ENCODE assay signal across 15 mouse cellular contexts in the genomic region with DNA sequence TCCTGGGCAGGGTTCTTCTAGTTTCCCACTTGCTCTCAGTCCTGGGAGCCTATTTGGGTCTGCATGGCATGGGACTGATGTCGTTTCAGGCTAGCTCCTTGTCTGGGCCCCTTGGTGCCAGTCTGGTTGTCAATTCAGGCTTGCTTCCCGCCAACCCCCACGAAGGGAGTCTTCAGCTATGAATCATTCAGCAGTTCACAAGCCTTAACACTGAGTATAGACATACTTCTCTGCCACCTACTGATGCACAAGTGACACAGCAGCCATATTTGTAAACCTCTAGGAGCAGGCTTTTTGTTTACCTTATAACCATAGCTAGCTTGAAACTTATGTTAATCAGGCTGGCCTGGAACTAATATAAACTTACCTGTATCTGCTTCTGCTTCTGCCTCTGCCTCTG. TPM values are rescaled to one million over a fixed set of nuclear protein-coding genes. Genes with fewer than 3 reads are reported as not detected.
DNase-seq lines count a peak whose midpoint lies in the region; ATAC-seq and TF ChIP-seq lines count a peak whose summit lies in the region.
"Had no signal": no experiment of that assay in that cellular context is flagged by ENCODE, and none has a peak within 500 bp of the region (broad histone marks: within the 10 kb centered on the region; RNA-seq: fewer than 3 reads in every experiment).

No protein-coding gene starts in this region.

- no peak for TF ChIP-seq POLR2A in heart, adult 2 months (IDR thresholded peaks at IDR 0.05; ENCODE audit: insufficient read depth, low read depth, low read length)
- no peak for TF ChIP-seq POLR2A in lung, adult 2 months (IDR thresholded peaks at IDR 0.05; ENCODE audit: borderline replicate concordance, extremely low read depth, low read depth, low read length)
- TF ChIP-seq POLR2A in CH12.LX (IDR thresholded peaks at IDR 0.05; ENCODE audit: low read depth, low read length) = no peak
- no peak for TF ChIP-seq POLR2A in brain, embryonic 14.5 days (IDR thresholded peaks at IDR 0.05; ENCODE audit: borderline replicate concordance, extremely low read depth, insufficient read depth, insufficient read length, poor library complexity, severe bottlenecking)

- H3K4me1 ChIP-seq in heart, adult 2 months (ENCODE audit: control insufficient read depth, insufficient read depth, low read length) = no peaks in the 10 kb centered on the region
- H3K4me1 ChIP-seq in lung, embryonic 14.5 days (ENCODE audit: insufficient read depth) = no peaks in the 10 kb centered on the region
- no peaks in the 10 kb centered on the region for H3K4me1 ChIP-seq in lung, adult 2 months (ENCODE audit: control insufficient read depth, insufficient read depth, low read length)
- peaks cover 0 to 7% of the 10 kb centered on the region in 2 experiments; a peak in 2 of 4 replicates for H3K4me1 ChIP-seq in CH12.LX (ENCODE audit: control insufficient read depth in 1 of 2, insufficient read depth in 2 of 2)
- H3K4me1 ChIP-seq: neural tube, embryonic 13.5 days had no signal

- H3K27ac ChIP-seq in heart, adult 2 months = no peak overlapping the region
- no peak overlapping the region for H3K27ac ChIP-seq in lung, embryonic 14.5 days (ENCODE audit: low read depth)
- H3K27ac ChIP-seq in CH12.LX (ENCODE audit: insufficient read depth, low read depth) = no peak overlapping the region
- H3K27ac ChIP-seq: liver, embryonic 15.5 days; neural tube, embryonic 13.5 days had no signal

- H3K4me2 ChIP-seq in lung, embryonic 14.5 days = no peak overlapping the region
- no peak overlapping the region for H3K4me2 ChIP-seq in CH12.LX (ENCODE audit: insufficient read depth, low read depth, poor library complexity, severe bottlenecking)
- H3K4me2 ChIP-seq: liver, embryonic 15.5 days; neural tube, embryonic 13.5 days had no signal

- dilution Hi-C loops in CH12.LX (cut with MboI; ENCODE audit: extremely low pct_ligation_motif_present, extremely low pct_unique_long_range_greater_than_20kb, low sequenced_read_pairs) = no loop called here

- no peak overlapping the region for H3K4me3 ChIP-seq in heart, adult 2 months
- no peak overlapping the region for H3K4me3 ChIP-seq in lung, embryonic 14.5 days (ENCODE audit: low read depth, low read length)
- H3K4me3 ChIP-seq in lung, adult 2 months (replicated peaks; ENCODE audit: extremely low read depth, low read depth, low read length) = no peak overlapping the region
- H3K4me3 ChIP-seq in CH12.LX (replicated peaks in 1 of 3; ENCODE audit: low read depth in 2 of 3, low read length in 2 of 3, poor library complexity in 1 of 3) = no peak overlapping the region
- H3K4me3 ChIP-seq: liver, embryonic 15.5 days; neural tube, embryonic 13.5 days had no signal

- no peaks in the 10 kb centered on the region for H3K36me3 ChIP-seq in heart, adult 2 months (ENCODE audit: control insufficient read depth, insufficient read depth, low read length)
- H3K36me3 ChIP-seq in lung, embryonic 14.5 days (ENCODE audit: insufficient read depth) = no peaks in the 10 kb centered on the region
- H3K36me3 ChIP-seq in CH12.LX (replicated peaks in 1 of 2; ENCODE audit: control insufficient read depth in 1 of 2, insufficient read depth in 1 of 2, low read length in 1 of 2) = no peaks in the 10 kb centered on the region
- H3K36me3 ChIP-seq: liver, embryonic 15.5 days; neural tube, embryonic 13.5 days had no signal

- peak; percentile 22 for TF ChIP-seq CTCF in heart, adult 2 months (IDR thresholded peaks at IDR 0.05)
- TF ChIP-seq CTCF in lung, embryonic 14.5 days (IDR thresholded peaks at IDR 0.05; ENCODE audit: low read depth) = peak; percentile 8; the same call in 1 of the 2 replicates
- TF ChIP-seq CTCF in lung, adult 2 months (IDR thresholded peaks at IDR 0.05; ENCODE audit: insufficient read depth, low read length) = no peak
- peak in 1 of 2 experiments; percentile 47; a peak in 2 of 4 replicates for TF ChIP-seq CTCF in CH12.LX (conservative IDR thresholded peaks at IDR 0.05 in 1 of 2, IDR thresholded peaks at IDR 0.05 in 1 of 2; ENCODE audit: low read depth in 2 of 2, low read length in 2 of 2)
- no peak for TF ChIP-seq CTCF in brain, embryonic 14.5 days (IDR thresholded peaks at IDR 0.05; ENCODE audit: borderline replicate concordance, extremely low read depth, insufficient read depth, insufficient read length)

- TF ChIP-seq RAD21 in CH12.LX (IDR thresholded peaks at IDR 0.05; ENCODE audit: low read depth, low read length) = peak; percentile 37

- DNase-seq in heart, adult 2 months = no peak
- no peak for DNase-seq in heart, postnatal 25 days (ENCODE audit: low spot score)
- no peak for DNase-seq in lung, embryonic 14.5 days
- no peak for DNase-seq in lung, adult 2 months
- DNase-seq in CH12.LX (ENCODE audit: extremely low read depth) = peak; percentile 20
- peak; percentile 41 for DNase-seq in brain, embryonic 14.5 days (ENCODE audit: low read depth)
- DNase-seq in urinary bladder, adult 18-20 months (ENCODE audit: low spot score in 2 of 2) = no peak
- DNase-seq in cerebellum, adult 9-10 months = no peak
- DNase-seq: adrenal gland, postnatal 14 days; cerebellum, adult 11-12 months; heart, postnatal 36 days; lung, postnatal 4 days had no signal

- H3K79me2 ChIP-seq in heart, adult 2 months (replicated peaks; ENCODE audit: control insufficient read depth, insufficient read depth, low read length) = no peaks in the 10 kb centered on the region
- no peaks in the 10 kb centered on the region for H3K79me2 ChIP-seq in CH12.LX (replicated peaks; ENCODE audit: control insufficient read depth, extremely low read depth, insufficient read depth, poor library complexity, severe bottlenecking)

- in situ Hi-C loops in CH12.LX (cut with MboI; ENCODE audit: low pct_ligation_motif_present, low pct_unique_long_range_greater_than_20kb, low sequenced_read_pairs) = no loop called here

- no peak for TF ChIP-seq EP300 in heart, adult 2 months (IDR thresholded peaks at IDR 0.05; ENCODE audit: insufficient read depth, low read depth, low read length)
- no peak for TF ChIP-seq EP300 in CH12.LX (IDR thresholded peaks at IDR 0.05; ENCODE audit: low read length)

- H3K9ac ChIP-seq in heart, adult 2 months (ENCODE audit: low read depth, low read length) = no peak overlapping the region
- no peak overlapping the region for H3K9ac ChIP-seq in lung, embryonic 14.5 days
- H3K9ac ChIP-seq in CH12.LX (ENCODE audit: insufficient read depth, low read depth) = no peak overlapping the region
- H3K9ac ChIP-seq: liver, embryonic 15.5 days; neural tube, embryonic 13.5 days had no signal

- no peaks in the 10 kb centered on the region for H3K27me3 ChIP-seq in heart, adult 2 months (ENCODE audit: control insufficient read depth, insufficient read depth, low read length)
- H3K27me3 ChIP-seq in lung, embryonic 14.5 days (ENCODE audit: insufficient read depth, low read length) = no peaks in the 10 kb centered on the region
- H3K27me3 ChIP-seq in CH12.LX (replicated peaks) = no peaks in the 10 kb centered on the region
- H3K27me3 ChIP-seq: liver, embryonic 15.5 days; neural tube, embryonic 13.5 days had no signal

- ATAC-seq in lung, embryonic 14.5 days (ENCODE audit: insufficient read depth) = no peak
- ATAC-seq: midbrain, embryonic 16.5 days had no signal

- WGBS in heart, adult 2 months = 61% methylated on average over 3 of the region's 3 CpGs
- WGBS in lung, embryonic 14.5 days = 60% methylated on average over 3 of the region's 3 CpGs
- 76% methylated on average over 3 of the region's 3 CpGs for WGBS in lung, adult 2 months

- intact Hi-C loops in heart, adult 2 months (cut with DNase I) = no loop called here
- intact Hi-C loops in heart, postnatal 25 days (cut with DNase I) = no loop called here

- H3K9me3 ChIP-seq in lung, embryonic 14.5 days (ENCODE audit: low read depth, low read length) = no peaks in the 10 kb centered on the region
- no peaks in the 10 kb centered on the region for H3K9me3 ChIP-seq in CH12.LX (replicated peaks; ENCODE audit: low read length)
- H3K9me3 ChIP-seq: liver, embryonic 15.5 days; neural tube, embryonic 13.5 days had no signal

TF ChIP-seq in CH12.LX, 34 proteins besides CTCF, POLR2A, EP300 and RAD21 (continues in another document):
- TF ChIP-seq ZC3H11A (IDR thresholded peaks at IDR 0.05; ENCODE audit: low read depth, low read length) (no peak), E2F4 (IDR thresholded peaks at IDR 0.05; ENCODE audit: insufficient replicate concordance, low read depth, low read length) (no peak), MAX (IDR thresholded peaks at IDR 0.05; ENCODE audit: low read length) (no peak), MYC (IDR thresholded peaks at IDR 0.05; ENCODE audit: low read depth, low read length) (no peak), ETS1 (conservative IDR thresholded peaks at IDR 0.05; ENCODE audit: low read depth, low read length) (no peak), HCFC1 (IDR thresholded peaks at IDR 0.05; ENCODE audit: low read depth, low read length) (no peak), TBP (conservative IDR thresholded peaks at IDR 0.05; ENCODE audit: low read depth, low read length) (no peak), RCOR1 (conservative IDR thresholded peaks at IDR 0.05; ENCODE audit: low read depth, low read length) (no peak), UBTF (IDR thresholded peaks at IDR 0.05; ENCODE audit: low read depth, low read length) (no peak), JUN (IDR thresholded peaks at IDR 0.05; ENCODE audit: insufficient read depth, low read depth, low read length) (no peak), MAZ (IDR thresholded peaks at IDR 0.05; ENCODE audit: low read depth, low read length) (no peak), SMC3 (IDR thresholded peaks at IDR 0.05; ENCODE audit: low read depth, low read length) (no peak), MAFK (IDR thresholded peaks at IDR 0.05; ENCODE audit: insufficient replicate concordance, low read length) (no peak)

RNA-seq across cellular contexts. Expression of gene Cmah, which starts 10.6 kb away (rescaled TPM):
- 1 to 10 TPM; 2.7 to 4.0 TPM for total RNA-seq in heart, adult 2 months (2021)
- polyA plus RNA-seq in heart, adult 2 months (2012; rRNA removed) = 0.84 and 1.4 TPM in 2 replicates
- total RNA-seq in heart, postnatal 25 days (2021) = 1 to 10 TPM; 2.9 to 4.9 TPM
- polyA plus RNA-seq in lung, embryonic 14.5 days (2014; fragmentation: Nextera tagmentation; extraction: Ambion mirVana) = 0.15 and 0.74 TPM in 2 replicates
- 2.7 and 3.5 TPM in 2 replicates for polyA plus RNA-seq in lung, adult 2 months (2012; rRNA removed)
- total RNA-seq in CH12.LX (2012; rRNA removed) (5.5 and 6.1 TPM in 2 replicates), CH12.LX (2014; rRNA removed) (5.0 and 5.3 TPM in 2 replicates)
- polyA plus RNA-seq in CH12.LX (2012; ENCODE audit: insufficient read length, low read depth) = 15.5 and 17.4 TPM in 2 replicates
- 0.08 and 0.19 TPM in 2 replicates for polyA plus RNA-seq in brain, embryonic 14.5 days (2012; rRNA removed)

RNA-seq across cellular contexts. Expression of gene Carmil1, which starts 36.0 kb away (rescaled TPM):
- 1 to 10 TPM; 4.4 to 6.9 TPM for total RNA-seq in heart, adult 2 months (2021)
- polyA plus RNA-seq in heart, adult 2 months (2012; rRNA removed) = 1.2 and 1.4 TPM in 2 replicates
- total RNA-seq in heart, postnatal 25 days (2021) = 10 to 100 TPM in 1 of 2 experiments, 1 to 10 TPM in 1; 9.1 to 10.6 TPM
- polyA plus RNA-seq in lung, embryonic 14.5 days (2014; fragmentation: Nextera tagmentation; extraction: Ambion mirVana) = 48.3 and 50.7 TPM in 2 replicates
- 9.5 and 17.3 TPM in 2 replicates for polyA plus RNA-seq in lung, adult 2 months (2012; rRNA removed)
- total RNA-seq in CH12.LX (2012; rRNA removed) (1.1 and 1.8 TPM in 2 replicates), CH12.LX (2014; rRNA removed) (5.7 and 7.2 TPM in 2 replicates)
- 9.4 and 11.0 TPM in 2 replicates for polyA plus RNA-seq in CH12.LX (2012; ENCODE audit: insufficient read length, low read depth)
- polyA plus RNA-seq in brain, embryonic 14.5 days (2012; rRNA removed) = 15.1 and 20.1 TPM in 2 replicates

Comparison
In these comparisons a context has a peak if more than half of its experiments do, and no peak if none do; other contexts are left out.
1. CTCF ChIP-seq: peak in heart, adult 2 months (single experiment) and lung, embryonic 14.5 days (single experiment); none in lung, adult 2 months (single experiment) and brain, embryonic 14.5 days (single experiment).
2. DNase-seq: peak in CH12.LX (single experiment) and brain, embryonic 14.5 days (single experiment); none in heart, adult 2 months (0 of 2), heart, postnatal 25 days (single experiment), lung, embryonic 14.5 days (single experiment), lung, adult 2 months (single experiment), urinary bladder, adult 18-20 months (0 of 2) and cerebellum, adult 9-10 months (single experiment).